Mouse (Mus musculus): ENCODE results near the gene Pde5a.

The Pde5a gene

GRCm38 (mm10) chr3:122763768-122764167, 35.0 kb downstream of the Pde5a start:
- no peak for DNase-seq (ENCODE audit: low spot score)

- DNase-seq (ENCODE audit: low spot score), result no peak
These were observed 38.2 kb downstream of the Pde5a start for GRCm38 (mm10) chr3:122766930-122767329.

- DNase-seq (ENCODE audit: low spot score), result no peak
These were observed 39.1 kb downstream of the Pde5a start for GRCm38 (mm10) chr3:122767841-122768240.

GRCm38 (mm10) chr3:122781417-122781816, 52.7 kb downstream of the Pde5a start:
- no peak for DNase-seq (ENCODE audit: low spot score)

GRCm38 (mm10) chr3:122784245-122784644, 55.5 kb downstream of the Pde5a start:
- no peak for DNase-seq (ENCODE audit: low spot score)

GRCm38 (mm10) chr3:122788314-122788713, 59.6 kb downstream of the Pde5a start:
- DNase-seq (ENCODE audit: low spot score), result no peak

- no peak for DNase-seq (ENCODE audit: low spot score)
These were observed 60.8 kb downstream of the Pde5a start for GRCm38 (mm10) chr3:122789544-122789943.

- DNase-seq (ENCODE audit: low spot score), result no peak
These were observed 71.3 kb downstream of the Pde5a start for GRCm38 (mm10) chr3:122800050-122800449.

GRCm38 (mm10) chr3:122800553-122801435, 72.0 kb downstream of the Pde5a start:
- no peak for DNase-seq (ENCODE audit: low spot score)

GRCm38 (mm10) chr3:122801436-122802221, 72.9 kb downstream of the Pde5a start:
- DNase-seq (ENCODE audit: low spot score), result no peak

- no peak for DNase-seq (ENCODE audit: low spot score)
These were observed 78.6 kb downstream of the Pde5a start for GRCm38 (mm10) chr3:122807313-122807712.

- no peak for DNase-seq (ENCODE audit: low spot score)
These were observed 81.5 kb downstream of the Pde5a start for GRCm38 (mm10) chr3:122810090-122810863.

- DNase-seq (ENCODE audit: low spot score), result no peak
These were observed 82.2 kb downstream of the Pde5a start for GRCm38 (mm10) chr3:122810986-122811385.

GRCm38 (mm10) chr3:122814531-122814930, 85.8 kb downstream of the Pde5a start:
- DNase-seq (ENCODE audit: low spot score), result no peak

GRCm38 (mm10) chr3:122818282-122818681, 89.5 kb downstream of the Pde5a start:
- DNase-seq (ENCODE audit: low spot score), result no peak

- DNase-seq (ENCODE audit: low spot score), result no peak
These were observed 92.0 kb downstream of the Pde5a start for GRCm38 (mm10) chr3:122820700-122821099.

GRCm38 (mm10) chr3:122828270-122829058, 99.7 kb downstream of the Pde5a start:
- DNase-seq (ENCODE audit: low spot score), result no peak

- no peak for DNase-seq (ENCODE audit: low spot score)
These were observed 105.8 kb downstream of the Pde5a start for GRCm38 (mm10) chr3:122834519-122834918.

GRCm38 (mm10) chr3:122835097-122835850, 106.5 kb downstream of the Pde5a start:
- DNase-seq (ENCODE audit: low spot score), result no peak

GRCm38 (mm10) chr3:122837639-122838038, 108.9 kb downstream of the Pde5a start:
- DNase-seq (ENCODE audit: low spot score), result no peak
